Mouse (Mus musculus) midbrain, embryonic 15.5 days (tissue): ENCODE results near the gene Cntfr. TPM values are rescaled to one million over a fixed set of nuclear protein-coding genes. Genes with fewer than 3 reads are reported as not detected.

Source experiments
- ATAC-seq: fragments of 200-750 bp; cut with Nextera tagmentation; replicated peaks from 2 replicates; pipeline ENCODE4 v1.8.0; 2017; ENCODE audit warnings: moderate TSS enrichment
- H3K27ac ChIP-seq: fragments of 300-500 bp; sonication (generic); 2 replicates; pipeline ENCODE4 v1.5.1; 2015; ENCODE audit warnings: mild to moderate bottlenecking, inconsistent platforms
- H3K27me3 ChIP-seq: fragments of 300-500 bp; sonication (generic); replicated peaks from 2 replicates; pipeline ENCODE4 v1.6.1; 2015; ENCODE audit warnings: inconsistent platforms
- H3K36me3 ChIP-seq: fragments of 300-500 bp; sonication (generic); replicated peaks from 2 replicates; pipeline ENCODE4 v1.6.1; 2015; ENCODE audit warnings: inconsistent platforms
- H3K4me1 ChIP-seq: fragments of 300-500 bp; sonication (generic); 2 replicates; pipeline ENCODE4 v1.6.1; 2015; ENCODE audit warnings: inconsistent platforms
- H3K4me2 ChIP-seq: fragments of 300-500 bp; sonication (generic); 2 replicates; pipeline ENCODE4 v1.6.1; 2015; ENCODE audit warnings: inconsistent platforms, mild to moderate bottlenecking, moderate library complexity
- H3K4me3 ChIP-seq: fragments of 300-500 bp; sonication (generic); 2 replicates; pipeline ENCODE4 v1.5.1; 2015; ENCODE audit warnings: mild to moderate bottlenecking, inconsistent platforms
- H3K9ac ChIP-seq: fragments of 300-500 bp; sonication (generic); 2 replicates; pipeline ENCODE4 v1.6.1; 2015; ENCODE audit warnings: mild to moderate bottlenecking, inconsistent platforms
- H3K9me3 ChIP-seq: fragments of 300-500 bp; sonication (generic); 2 replicates; pipeline ENCODE4 v1.6.1; 2016; ENCODE audit warnings: inconsistent platforms
- WGBS: fragments of 180-500 bp; shearing (Covaris S2); methylation state at CpG from one replicate; pipeline ENCODE4 v1.1.7; 2015; ENCODE audit warnings: mixed read lengths; 5-methylcytosine and 5-hydroxymethylcytosine counted together
- polyA plus RNA-seq: library from polyadenylated mRNA; unstranded; fragments of >200 nt; fragmentation: Nextera tagmentation; extraction: Ambion mirVana; gene quantifications from 2 replicates; pipeline ENCODE4 v1.2.1, GENCODE M21; 2015

Cntfr gene
- polyA plus RNA-seq, 1 experiment from 2014 or later = 28.1 TPM

- Histone ChIP-seq H3K4me3 (no peak overlapping the region), H3K9ac (no peak overlapping the region), H3K4me2 (no peak overlapping the region), H3K36me3 (no peaks in the 10 kb centered on the region; the same call in 1 of the 2 replicates), H3K4me1 (peaks cover 22% of the 10 kb centered on the region), H3K9me3 (no peaks in the 10 kb centered on the region), H3K27me3 (no peaks in the 10 kb centered on the region), H3K27ac (no peak overlapping the region)
- no peak for ATAC-seq
- 81% methylated on average over 2 of the region's 2 CpGs for WGBS
Measured at GRCm38 (mm10) chr4:41655525-41655924, 41.4 kb downstream of the Cntfr start.

GRCm38 (mm10) chr4:41654217-41654616, 42.7 kb downstream of the Cntfr start:
- peak; percentile 18; the same call in 1 of the 2 replicates for ATAC-seq
- WGBS = 12% methylated on average over 7 of the region's 7 CpGs
- H3K27me3 ChIP-seq = no peaks in the 10 kb centered on the region
- no peak overlapping the region for H3K4me2 ChIP-seq
- H3K9me3 ChIP-seq = no peaks in the 10 kb centered on the region
- H3K4me1 ChIP-seq = peaks cover 15% of the 10 kb centered on the region
- H3K4me3 ChIP-seq = no peak overlapping the region
- H3K9ac ChIP-seq = no peak overlapping the region
- H3K27ac ChIP-seq = no peak overlapping the region
- no peaks in the 10 kb centered on the region; the same call in 1 of the 2 replicates for H3K36me3 ChIP-seq

GRCm38 (mm10) chr4:41653730-41654129, 43.2 kb downstream of the Cntfr start:
- Histone ChIP-seq H3K9me3 (no peaks in the 10 kb centered on the region), H3K4me3 (no peak overlapping the region), H3K27ac (no peak overlapping the region), H3K4me1 (peaks cover 10% of the 10 kb centered on the region), H3K4me2 (no peak overlapping the region), H3K9ac (no peak overlapping the region), H3K27me3 (no peaks in the 10 kb centered on the region), H3K36me3 (no peaks in the 10 kb centered on the region; the same call in 1 of the 2 replicates)
- ATAC-seq = peak; percentile 15; the same call in 1 of the 2 replicates
- 58% methylated on average over 6 of the region's 6 CpGs for WGBS

- H3K36me3 ChIP-seq = no peaks in the 10 kb centered on the region; the same call in 1 of the 2 replicates
- no peak overlapping the region for H3K4me2 ChIP-seq
- H3K9me3 ChIP-seq = no peaks in the 10 kb centered on the region
- peaks cover 9% of the 10 kb centered on the region for H3K4me1 ChIP-seq
- no peaks in the 10 kb centered on the region for H3K27me3 ChIP-seq
- WGBS = 41% methylated on average over 6 of the region's 6 CpGs
- peak; percentile 55 for ATAC-seq
- H3K4me3 ChIP-seq = no peak overlapping the region
- H3K9ac ChIP-seq = no peak overlapping the region
- H3K27ac ChIP-seq = no peak overlapping the region
Measured at GRCm38 (mm10) chr4:41653296-41653695, 43.6 kb downstream of the Cntfr start.

GRCm38 (mm10) chr4:41648627-41649026, 48.3 kb downstream of the Cntfr start:
- no peaks in the 10 kb centered on the region for H3K27me3 ChIP-seq
- WGBS = 63% methylated on average over 7 of the region's 7 CpGs

GRCm38 (mm10) chr4:41648157-41648556, 48.7 kb downstream of the Cntfr start:
- WGBS = 12% methylated on average over 4 of the region's 4 CpGs
- H3K9me3 ChIP-seq = no peaks in the 10 kb centered on the region

More at GRCm38 (mm10) chr4:41648627-41649026, 48.3 kb downstream of the Cntfr start:
- H3K4me3 ChIP-seq = no peak overlapping the region
- H3K9me3 ChIP-seq = no peaks in the 10 kb centered on the region
- no peak for ATAC-seq
- peaks cover 11% of the 10 kb centered on the region for H3K4me1 ChIP-seq
- H3K36me3 ChIP-seq = no peaks in the 10 kb centered on the region
- H3K27ac ChIP-seq = no peak overlapping the region
- H3K4me2 ChIP-seq = no peak overlapping the region
- H3K9ac ChIP-seq = no peak overlapping the region

GRCm38 (mm10) chr4:41645488-41645887, 51.4 kb downstream of the Cntfr start:
- Histone ChIP-seq H3K36me3 (no peaks in the 10 kb centered on the region), H3K9ac (no peak overlapping the region), H3K27ac (no peak overlapping the region), H3K9me3 (no peaks in the 10 kb centered on the region), H3K27me3 (no peaks in the 10 kb centered on the region), H3K4me1 (peaks cover 11% of the 10 kb centered on the region), H3K4me2 (no peak overlapping the region), H3K4me3 (no peak overlapping the region)
- 28% methylated on average over 5 of the region's 5 CpGs for WGBS
- ATAC-seq = peak; percentile 55

More at GRCm38 (mm10) chr4:41648157-41648556, 48.7 kb downstream of the Cntfr start:
- H3K4me3 ChIP-seq = no peak overlapping the region
- H3K36me3 ChIP-seq = no peaks in the 10 kb centered on the region
- H3K4me2 ChIP-seq = no peak overlapping the region
- no peak overlapping the region for H3K27ac ChIP-seq
- ATAC-seq = 0 out of 2 replicates have a peak, but pooled peaks have one; percentile 19
- no peak overlapping the region for H3K9ac ChIP-seq
- no peaks in the 10 kb centered on the region for H3K27me3 ChIP-seq
- H3K4me1 ChIP-seq = peaks cover 9% of the 10 kb centered on the region

GRCm38 (mm10) chr4:41641199-41641822, 55.6 kb downstream of the Cntfr start:
- no peaks in the 10 kb centered on the region for H3K27me3 ChIP-seq
- no peaks in the 10 kb centered on the region for H3K9me3 ChIP-seq
- peaks cover 38% of the 10 kb centered on the region for H3K4me1 ChIP-seq
- 73% methylated on average over 6 of the region's 6 CpGs for WGBS
- no peak overlapping the region for H3K4me3 ChIP-seq
- H3K9ac ChIP-seq = no peak overlapping the region
- peak overlapping the region; percentile 95; the same call in 1 of the 2 replicates for H3K27ac ChIP-seq
- no peak overlapping the region for H3K4me2 ChIP-seq
- no peak for ATAC-seq
- H3K36me3 ChIP-seq = no peaks in the 10 kb centered on the region

GRCm38 (mm10) chr4:41639913-41640507, 56.9 kb downstream of the Cntfr start, which contains the start of gene Enho:
Gene Enho, minus strand, starts transcription at chr4:41640324.
- peak; percentile 92 for ATAC-seq
- peak within 1 kb of the TSS; percentile 79 for H3K4me2 ChIP-seq
- H3K9me3 ChIP-seq = no peaks in the 10 kb centered on the region
- H3K27me3 ChIP-seq = no peaks in the 10 kb centered on the region
- peak within 1 kb of the TSS; percentile 93 for H3K9ac ChIP-seq
- H3K4me3 ChIP-seq = peak within 1 kb of the TSS; percentile 75
- H3K36me3 ChIP-seq = no peaks in the 10 kb centered on the region
- peaks cover 44% of the 10 kb centered on the region for H3K4me1 ChIP-seq
- peak within 1 kb of the TSS; percentile 95 for H3K27ac ChIP-seq
- under 1% methylated on average over 74 of the region's 74 CpGs for WGBS

- H3K36me3 ChIP-seq = no peaks in the 10 kb centered on the region
- peak overlapping the region; percentile 79 for H3K4me2 ChIP-seq
- H3K27ac ChIP-seq = peak overlapping the region; percentile 95
- H3K4me3 ChIP-seq = peak overlapping the region; percentile 75
- H3K27me3 ChIP-seq = no peaks in the 10 kb centered on the region
- H3K9ac ChIP-seq = peak overlapping the region; percentile 93
- peaks cover 44% of the 10 kb centered on the region for H3K4me1 ChIP-seq
- 4% methylated on average over 10 of the region's 10 CpGs for WGBS
- H3K9me3 ChIP-seq = no peaks in the 10 kb centered on the region
- ATAC-seq = peak; percentile 31
Measured at GRCm38 (mm10) chr4:41639214-41639841, 57.6 kb downstream of the Cntfr start.

GRCm38 (mm10) chr4:41638828-41639213, 58.1 kb downstream of the Cntfr start:
- Histone ChIP-seq H3K4me3 (peak overlapping the region; percentile 75), H3K4me1 (peaks cover 48% of the 10 kb centered on the region), H3K4me2 (peak overlapping the region; percentile 79), H3K36me3 (no peaks in the 10 kb centered on the region), H3K9ac (peak overlapping the region; percentile 93), H3K27ac (peak overlapping the region; percentile 95), H3K27me3 (no peaks in the 10 kb centered on the region), H3K9me3 (no peaks in the 10 kb centered on the region)
- 71% methylated on average over 6 of the region's 6 CpGs for WGBS
- ATAC-seq = no peak

- peak overlapping the region; percentile 9; the same call in 1 of the 2 replicates for H3K9ac ChIP-seq
- H3K4me3 ChIP-seq = peak overlapping the region; percentile 75
- H3K4me1 ChIP-seq = peaks cover 48% of the 10 kb centered on the region
- peak overlapping the region; percentile 79 for H3K4me2 ChIP-seq
- H3K27me3 ChIP-seq = no peaks in the 10 kb centered on the region
- no peak for ATAC-seq
- no peak overlapping the region for H3K27ac ChIP-seq
- WGBS = 91% methylated on average over 10 of the region's 10 CpGs
- no peaks in the 10 kb centered on the region for H3K36me3 ChIP-seq
- no peaks in the 10 kb centered on the region for H3K9me3 ChIP-seq
Measured at GRCm38 (mm10) chr4:41638186-41638731, 58.6 kb downstream of the Cntfr start.
